Mouse (Mus musculus) forebrain, embryonic 11.5 days (tissue): ENCODE measurements at regions not wholly inside any gene's neighbourhood (a gene's known extent, or its start where the extent isn't known, plus 50 kb on each side); places are given as distances from the start of the nearest gene placed in this dataset.

ENCODE experiments used
- ATAC-seq: fragments of 200-750 bp; cut with Nextera tagmentation; replicated peaks from 2 replicates; pipeline ENCODE4 v1.8.0; 2017; ENCODE audit warnings: moderate TSS enrichment; ENCODE audit not compliant: low FRiP score
- DNase-seq: peaks from one replicate; pipeline ENCODE4 v3.0.0-alpha.2; 2017; ENCODE audit warnings: low spot score
- H3K27ac ChIP-seq: fragments of 300-500 bp; sonication (generic); 2 replicates; pipeline ENCODE4 v1.5.1; 2014; ENCODE audit warnings: low read depth, low read length
- H3K27me3 ChIP-seq: fragments of 300-500 bp; sonication (generic); 2 replicates; pipeline ENCODE4 v1.6.1; 2014; ENCODE audit warnings: mild to moderate bottlenecking, low read length, mixed read lengths; ENCODE audit not compliant: control insufficient read depth, insufficient read depth
- H3K36me3 ChIP-seq: fragments of 300-500 bp; sonication (generic); 2 replicates; pipeline ENCODE4 v1.6.1; 2014; ENCODE audit warnings: mild to moderate bottlenecking, low read length, moderate library complexity, mixed read lengths; ENCODE audit not compliant: control insufficient read depth, insufficient read depth
- H3K4me1 ChIP-seq: fragments of 300-500 bp; sonication (generic); replicated peaks from 2 replicates; pipeline ENCODE4 v1.6.1; 2014; ENCODE audit warnings: low read length, mixed read lengths; ENCODE audit not compliant: control insufficient read depth, insufficient read depth
- H3K4me2 ChIP-seq: fragments of 300-500 bp; sonication (generic); 2 replicates; pipeline ENCODE4 v1.6.1; 2014; ENCODE audit warnings: low read depth, mild to moderate bottlenecking, low read length, moderate library complexity, mixed read lengths; ENCODE audit not compliant: severe bottlenecking
- H3K4me3 ChIP-seq: fragments of 300-500 bp; sonication (generic); 2 replicates; pipeline ENCODE4 v1.5.1; 2014; ENCODE audit warnings: low read depth, low read length
- H3K9ac ChIP-seq: fragments of 300-500 bp; sonication (generic); 2 replicates; pipeline ENCODE4 v1.6.1; 2014; ENCODE audit warnings: low read length
- H3K9me3 ChIP-seq: fragments of 300-500 bp; sonication (generic); 2 replicates; pipeline ENCODE4 v1.6.1; 2016; ENCODE audit warnings: low read length, mixed read lengths; ENCODE audit not compliant: control insufficient read depth
- WGBS: fragments of 180-500 bp; shearing (Covaris S2); extraction: QIAGEN DNeasy Blood & Tissue Kit; methylation state at CpG from one replicate; pipeline ENCODE4 v1.1.7; 2014; 5-methylcytosine and 5-hydroxymethylcytosine counted together

DNA sequence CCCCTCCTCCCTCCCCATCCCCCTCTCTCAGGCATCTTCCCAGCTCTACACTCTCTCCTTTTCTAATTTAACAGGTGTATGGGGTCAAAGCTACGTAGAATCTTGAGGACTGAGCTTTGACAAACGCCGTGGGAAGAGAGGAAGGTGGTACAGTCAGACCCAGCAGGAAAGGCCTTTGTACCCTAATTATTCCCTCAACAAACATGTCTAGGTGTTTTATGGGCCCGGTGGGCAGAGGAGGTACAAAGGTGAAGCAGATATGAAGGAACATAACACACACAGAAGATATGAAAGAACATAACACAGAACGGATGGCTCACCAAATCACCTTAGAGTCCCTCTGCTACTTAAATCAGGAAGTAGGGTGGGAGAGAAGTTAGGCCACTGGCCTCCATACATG, 128.3 kb downstream of the Sox9 start:
- no peaks in the 10 kb centered on the region for H3K27me3 ChIP-seq
- H3K4me3 ChIP-seq: no peak overlapping the region
- 86% methylated on average over 5 of the region's 5 CpGs for WGBS
- no peak overlapping the region for H3K9ac ChIP-seq
- no peak overlapping the region for H3K4me2 ChIP-seq
- no peaks in the 10 kb centered on the region for H3K9me3 ChIP-seq
- no peaks in the 10 kb centered on the region for H3K4me1 ChIP-seq
- DNase-seq (no peak), ATAC-seq (no peak)
- no peak overlapping the region for H3K27ac ChIP-seq
- H3K36me3 ChIP-seq: no peaks in the 10 kb centered on the region

DNA sequence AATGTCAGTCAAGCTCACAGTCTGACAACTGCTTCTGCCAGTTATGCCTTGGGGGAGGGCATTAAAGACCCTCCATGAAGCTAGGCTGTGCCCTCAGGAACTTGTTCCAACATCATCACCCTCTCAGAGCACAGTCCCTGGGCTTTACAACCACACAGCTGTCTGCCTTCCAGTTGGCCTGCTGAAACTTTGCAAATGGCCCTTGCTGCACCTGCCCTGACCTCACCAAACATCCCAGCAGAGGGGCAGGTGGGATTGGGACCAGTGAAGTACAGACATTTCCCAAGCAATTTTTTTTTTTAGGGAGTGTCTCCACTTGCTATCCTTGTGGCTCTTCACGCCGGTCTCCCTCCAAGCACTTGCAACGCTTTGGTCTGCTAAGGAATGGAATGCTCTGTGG, 130.9 kb downstream of the Sox9 start:
- no peaks in the 10 kb centered on the region for H3K9me3 ChIP-seq
- H3K36me3 ChIP-seq: no peaks in the 10 kb centered on the region
- H3K27me3 ChIP-seq: no peaks in the 10 kb centered on the region
- WGBS: 92% methylated on average over 3 of the region's 3 CpGs
- H3K4me3 ChIP-seq: no peak overlapping the region
- H3K4me2 ChIP-seq: no peak overlapping the region
- no peak for ATAC-seq
- no peak for DNase-seq
- no peak overlapping the region for H3K9ac ChIP-seq
- H3K4me1 ChIP-seq: no peaks in the 10 kb centered on the region
- no peak overlapping the region for H3K27ac ChIP-seq

DNA sequence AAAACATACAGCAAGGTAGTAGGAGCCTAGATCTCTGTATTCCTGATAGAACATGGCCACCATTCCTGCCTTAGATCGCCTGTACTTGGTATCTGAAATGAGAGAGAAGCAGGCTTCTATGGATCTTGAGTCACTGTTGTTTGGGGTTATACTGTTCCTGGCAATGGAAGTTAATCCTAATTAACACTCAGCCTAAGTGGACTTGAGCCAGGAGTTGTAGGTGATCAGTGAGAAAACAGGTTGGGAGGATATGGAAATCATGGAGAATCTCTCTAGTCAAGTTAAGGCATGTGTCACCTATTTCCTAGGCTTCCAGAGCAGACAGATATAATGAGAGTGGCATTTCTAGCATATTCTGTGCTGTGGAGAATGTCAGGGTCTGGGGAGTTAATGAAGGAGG, 134.9 kb downstream of the Sox9 start:
- Histone ChIP-seq H3K27ac (no peak overlapping the region), H3K4me1 (no peaks in the 10 kb centered on the region), H3K9ac (no peak overlapping the region), H3K4me2 (no peak overlapping the region), H3K9me3 (no peaks in the 10 kb centered on the region), H3K4me3 (no peak overlapping the region), H3K36me3 (no peaks in the 10 kb centered on the region), H3K27me3 (no peaks in the 10 kb centered on the region)
- WGBS: 88% methylated on average over 1 of the region's 1 CpGs
- ATAC-seq (no peak), DNase-seq (no peak)

DNA sequence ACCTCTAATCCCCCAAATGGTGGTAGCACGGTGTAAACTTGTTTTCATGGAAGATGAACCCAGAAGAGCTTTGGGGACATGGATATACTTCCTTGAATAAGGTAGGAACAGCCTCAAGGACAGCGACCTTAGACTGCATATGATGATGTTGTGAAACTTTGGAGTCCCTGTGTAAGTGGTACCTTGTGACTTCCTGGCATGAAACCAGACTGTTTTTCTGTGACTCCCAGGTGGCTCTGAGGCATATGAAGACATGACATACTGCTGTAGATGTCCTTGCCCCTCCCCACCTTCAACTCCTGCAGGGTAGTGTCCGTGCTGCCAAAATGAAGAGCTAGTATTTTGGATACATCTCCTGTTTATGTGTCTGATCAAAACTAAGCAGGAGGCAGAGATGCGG, 138.1 kb downstream of the Sox9 start:
- Histone ChIP-seq H3K27me3 (no peaks in the 10 kb centered on the region), H3K4me2 (no peak overlapping the region), H3K4me3 (no peak overlapping the region), H3K4me1 (0 out of 2 replicates have a peak, but pooled peaks cover 3% of the 10 kb centered on the region), H3K9ac (no peak overlapping the region), H3K9me3 (no peaks in the 10 kb centered on the region), H3K36me3 (no peaks in the 10 kb centered on the region), H3K27ac (no peak overlapping the region)
- ATAC-seq: no peak
- DNase-seq: no peak
- WGBS: 83% methylated on average over 4 of the region's 4 CpGs

DNA sequence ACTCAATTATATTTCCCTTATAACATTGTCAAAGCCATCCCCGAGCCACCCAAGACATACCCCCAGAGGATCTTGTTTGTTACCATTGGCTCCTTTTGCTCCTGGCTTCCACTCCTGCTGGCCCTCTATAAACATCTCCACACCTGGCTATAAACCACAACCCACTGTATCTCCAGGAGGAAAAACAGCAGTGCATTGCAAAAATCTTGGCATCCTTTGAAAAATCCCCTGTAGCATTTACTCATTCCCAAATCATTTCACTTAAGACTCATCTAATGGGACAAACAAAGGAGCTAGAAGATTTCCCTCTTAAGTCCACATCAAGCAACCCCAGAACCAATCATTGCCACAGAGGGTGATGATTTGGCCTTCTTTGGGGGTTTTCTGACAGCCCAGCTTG, 142.6 kb downstream of the Sox9 start:
- no peak for DNase-seq
- no peak for ATAC-seq
- 76% methylated on average over 1 of the region's 1 CpGs for WGBS
- no peak overlapping the region for H3K9ac ChIP-seq
- no peak overlapping the region for H3K4me3 ChIP-seq
- no peaks in the 10 kb centered on the region for H3K36me3 ChIP-seq
- H3K4me1 ChIP-seq: 0 out of 2 replicates have a peak, but pooled peaks cover 4% of the 10 kb centered on the region
- no peak overlapping the region for H3K27ac ChIP-seq
- no peaks in the 10 kb centered on the region for H3K27me3 ChIP-seq
- no peak overlapping the region for H3K4me2 ChIP-seq
- no peaks in the 10 kb centered on the region for H3K9me3 ChIP-seq

DNA sequence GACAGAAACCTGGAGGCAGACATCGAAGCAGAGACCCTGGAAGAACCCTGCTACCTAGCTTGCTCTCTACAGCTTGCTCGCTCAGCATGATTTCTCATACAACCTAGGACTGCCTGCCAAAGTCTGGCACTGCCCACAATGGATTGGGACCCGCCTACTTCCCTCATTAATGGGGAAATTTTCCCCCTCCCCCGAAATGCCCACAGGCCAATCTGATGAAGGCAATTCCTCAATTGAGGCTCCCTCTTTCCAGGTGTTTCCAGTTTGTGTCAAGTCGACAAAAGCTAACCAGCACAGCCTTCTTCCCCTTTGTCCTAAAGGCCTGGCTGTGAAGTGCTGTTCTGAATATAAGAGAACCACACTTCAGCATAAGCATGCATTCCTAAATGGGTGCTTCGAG, 143.1 kb downstream of the Sox9 start:
- H3K36me3 ChIP-seq: no peaks in the 10 kb centered on the region
- DNase-seq: no peak
- H3K27ac ChIP-seq: no peak overlapping the region
- H3K9ac ChIP-seq: no peak overlapping the region
- H3K9me3 ChIP-seq: no peaks in the 10 kb centered on the region
- H3K4me1 ChIP-seq: 0 out of 2 replicates have a peak, but pooled peaks cover 4% of the 10 kb centered on the region
- H3K4me3 ChIP-seq: no peak overlapping the region
- no peaks in the 10 kb centered on the region for H3K27me3 ChIP-seq
- no peak overlapping the region for H3K4me2 ChIP-seq
- ATAC-seq: no peak
- WGBS: 49% methylated on average over 6 of the region's 6 CpGs

DNA sequence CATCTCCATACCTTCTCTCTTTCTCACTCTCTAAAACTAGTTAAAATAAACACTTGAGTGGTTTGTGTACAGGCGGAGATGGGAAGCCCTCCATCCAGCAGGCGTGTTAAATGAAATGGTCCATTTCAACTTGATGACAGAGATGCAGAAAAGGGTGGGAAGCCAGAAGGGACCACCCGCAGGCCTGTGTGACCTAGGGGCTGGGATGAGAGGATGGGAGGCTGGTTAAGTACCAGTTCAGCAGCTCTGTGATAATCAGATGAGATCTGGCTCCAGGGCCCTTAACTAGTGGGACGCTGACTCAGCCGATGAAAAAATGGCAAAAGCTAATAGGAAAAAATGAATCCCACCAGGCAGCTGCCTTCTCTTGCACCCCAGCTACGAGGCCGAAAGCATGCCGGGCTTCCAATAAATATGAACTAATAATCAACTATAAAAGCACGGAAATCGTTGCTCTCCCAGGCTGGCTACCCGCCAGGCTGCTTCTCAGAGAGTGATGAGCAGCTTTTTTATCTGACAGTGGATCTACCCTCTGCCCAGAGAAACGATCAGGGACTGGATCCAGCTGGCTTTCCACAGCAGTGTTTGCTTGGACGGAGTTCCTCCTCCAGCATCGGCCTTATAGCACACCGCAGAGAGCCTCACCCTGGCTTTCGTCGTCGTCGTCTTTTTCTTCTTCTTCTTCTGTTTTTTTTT, 144.5 kb downstream of the Sox9 start:
- 91% methylated on average over 19 of the region's 19 CpGs for WGBS
- Histone ChIP-seq H3K4me2 (no peak overlapping the region), H3K36me3 (no peaks in the 10 kb centered on the region), H3K9me3 (no peaks in the 10 kb centered on the region), H3K4me1 (0 out of 2 replicates have a peak, but pooled peaks cover 4% of the 10 kb centered on the region), H3K27ac (no peak overlapping the region), H3K4me3 (no peak overlapping the region), H3K27me3 (no peaks in the 10 kb centered on the region), H3K9ac (no peak overlapping the region)
- DNase-seq: no peak
- ATAC-seq: no peak

DNA sequence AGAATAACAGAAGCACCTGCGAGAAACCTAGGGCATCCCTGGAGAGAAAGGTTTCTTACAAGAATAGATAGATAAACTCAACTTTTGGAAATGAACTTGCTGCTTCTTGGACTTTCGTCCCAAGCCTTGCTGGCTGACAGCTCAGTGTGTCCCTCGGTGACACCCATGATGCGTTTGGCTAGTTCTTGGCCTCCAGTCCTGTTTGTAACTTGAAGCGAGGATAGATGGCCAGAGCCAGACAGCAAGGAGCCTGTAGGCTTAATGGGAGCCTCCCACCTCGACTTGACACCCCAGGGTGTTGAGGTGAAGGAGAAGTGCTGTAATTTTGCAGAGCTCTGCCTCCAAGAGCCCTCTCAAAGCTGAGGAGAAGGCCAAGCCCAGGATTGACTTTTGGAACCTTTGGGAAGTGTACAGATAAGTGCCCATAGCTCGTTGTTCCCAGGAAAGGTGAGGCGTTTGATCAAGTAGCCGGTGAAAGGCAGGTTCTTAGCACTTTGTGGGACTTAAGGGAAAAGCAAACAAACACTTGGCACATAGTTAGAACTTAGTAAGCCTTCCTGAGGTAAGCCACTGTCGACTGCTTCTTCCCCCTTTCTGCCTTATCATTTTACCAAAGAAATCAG, 148.3 kb downstream of the Sox9 start:
- no peak for DNase-seq
- WGBS: 83% methylated on average over 10 of the region's 10 CpGs
- Histone ChIP-seq H3K27ac (no peak overlapping the region), H3K9me3 (no peaks in the 10 kb centered on the region), H3K9ac (no peak overlapping the region), H3K4me2 (no peak overlapping the region), H3K4me3 (no peak overlapping the region), H3K36me3 (no peaks in the 10 kb centered on the region), H3K27me3 (no peaks in the 10 kb centered on the region), H3K4me1 (no peaks in the 10 kb centered on the region)
- ATAC-seq: no peak

DNA sequence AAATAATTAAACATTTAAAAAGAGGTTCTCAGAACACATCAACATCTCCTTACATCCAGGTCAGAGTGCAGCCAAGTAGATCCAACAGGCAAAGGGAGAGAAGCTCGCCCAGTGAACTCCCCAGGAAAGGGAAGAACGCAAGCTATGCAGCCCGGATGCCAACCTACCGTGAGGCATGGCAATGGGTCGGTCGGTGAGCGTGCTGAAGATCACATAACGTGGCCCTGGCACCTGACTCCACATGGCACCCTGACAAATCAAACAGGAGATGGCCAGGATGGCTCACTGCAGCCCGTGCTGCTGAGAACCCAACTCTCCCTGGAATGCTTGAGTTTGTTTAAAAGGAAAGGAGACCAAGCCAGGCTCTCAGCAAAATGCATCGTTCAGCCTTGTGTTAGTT, 156.0 kb downstream of the Sox9 start:
- H3K36me3 ChIP-seq: no peaks in the 10 kb centered on the region
- H3K4me3 ChIP-seq: no peak overlapping the region
- no peaks in the 10 kb centered on the region for H3K4me1 ChIP-seq
- H3K9me3 ChIP-seq: no peaks in the 10 kb centered on the region
- 92% methylated on average over 10 of the region's 10 CpGs for WGBS
- H3K9ac ChIP-seq: no peak overlapping the region
- no peak overlapping the region for H3K27ac ChIP-seq
- no peaks in the 10 kb centered on the region for H3K27me3 ChIP-seq
- ATAC-seq: no peak
- H3K4me2 ChIP-seq: no peak overlapping the region
- no peak for DNase-seq
